Mouse (Mus musculus) lung, postnatal 25 days (tissue): ENCODE data around the gene Krtap4-2.

Source experiments
- DNase-seq: peaks from one replicate; pipeline ENCODE4 v3.0.0; 2022; ENCODE audit warnings: low spot score

The Krtap4-2 gene

DNA sequence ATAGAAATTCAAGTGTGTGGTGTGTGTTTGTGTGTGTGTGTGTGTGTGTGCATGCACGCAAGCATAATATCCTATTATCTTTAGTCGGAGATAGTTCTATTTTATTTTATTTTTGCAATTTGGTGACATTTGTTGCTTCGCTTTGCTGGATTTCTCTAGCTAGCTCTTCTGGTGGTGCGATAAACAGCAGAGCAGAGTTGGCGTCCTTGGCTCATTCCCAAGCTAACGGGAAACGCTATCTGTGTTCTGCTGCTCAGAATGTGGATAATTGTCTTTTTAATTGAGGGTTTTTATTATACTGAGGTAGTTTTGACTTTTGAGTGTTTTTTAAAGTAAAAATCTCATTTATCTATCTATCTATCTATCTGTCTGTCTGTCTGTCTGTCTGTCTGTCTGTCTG, 49.8 kb downstream of the Krtap4-2 start:
- DNase-seq: no peak
